Mouse (Mus musculus) embryonic facial prominence, embryonic 10.5 days (tissue): Measurements from ENCODE around the gene Gprc6a. TPM values are rescaled to one million over a fixed set of nuclear protein-coding genes. Genes with fewer than 3 reads are reported as not detected.

Source experiments
- polyA plus RNA-seq: library from polyadenylated mRNA; unstranded; fragments of >200 nt; fragmentation: Nextera tagmentation; extraction: Ambion mirVana; gene quantifications from 2 replicates; pipeline ENCODE4 v1.2.1, GENCODE M21; 2016

Gene Gprc6a
- polyA plus RNA-seq, 1 experiment from 2014 or later, result 0.10 TPM

Other genes starting within 250 kb of the Gprc6a start
- not detected in 2 replicates for gene Gm49339, start 150.8 kb downstream of the Gprc6a start, polyA plus RNA-seq
- not detected in 2 replicates for gene Lilr4b, start 150.8 kb downstream of the Gprc6a start, polyA plus RNA-seq
- gene Lilrb4a, start 140.5 kb downstream of the Gprc6a start, polyA plus RNA-seq, result 0.25 and 0.85 TPM in 2 replicates
- 2.2 and 2.3 TPM in 2 replicates for gene Fam162b, start 40.9 kb downstream of the Gprc6a start, polyA plus RNA-seq
- gene Rfx6, start 46.3 kb upstream of the Gprc6a start, polyA plus RNA-seq, result 0.05 and 0.20 TPM in 2 replicates